Mouse (Mus musculus) lung, postnatal 25 days (tissue): ENCODE measurements around the gene Myh7b.
"Not testable (repeated sequence)": the region's sequence is repeated elsewhere in the genome, so short reads cannot be mapped to it uniquely, and the experiment has no call there.

Experiments used
- DNase-seq: peaks from one replicate; pipeline ENCODE4 v3.0.0; 2022; ENCODE audit warnings: low spot score

The Myh7b gene

DNA sequence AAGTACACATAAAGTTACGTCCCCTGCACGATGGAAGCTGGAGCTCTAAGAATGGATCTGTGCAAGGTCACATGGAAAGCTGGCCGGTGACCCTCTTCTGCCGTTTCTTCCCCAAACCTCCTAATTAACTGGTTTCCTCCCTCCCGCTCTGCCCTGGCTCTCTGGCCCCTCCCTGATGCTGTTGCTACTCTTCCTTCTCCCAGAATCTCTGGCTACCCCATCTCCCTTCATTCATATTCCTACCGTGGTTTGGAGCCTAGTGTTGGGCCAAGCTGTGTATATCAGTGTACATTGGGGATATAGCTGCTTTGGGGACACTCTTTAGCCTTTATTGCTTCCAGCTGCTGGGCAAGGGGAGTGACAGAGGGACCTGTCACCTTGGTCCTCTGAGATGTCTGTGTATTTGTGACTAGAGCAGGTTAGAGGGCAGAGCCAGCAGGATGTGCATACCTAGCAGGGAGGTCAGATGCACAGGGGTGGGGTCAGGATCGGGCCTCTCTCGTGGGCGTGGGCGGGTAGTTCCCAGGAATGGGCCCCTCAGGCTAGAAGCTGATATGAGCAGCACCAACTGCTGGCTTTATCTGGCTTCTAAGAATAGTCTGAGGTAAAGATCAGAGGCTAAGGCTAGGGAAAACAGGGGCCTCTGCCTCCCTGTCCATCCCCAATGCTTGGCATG, 6.3 kb upstream of the Myh7b start:
- DNase-seq, result no peak

DNA sequence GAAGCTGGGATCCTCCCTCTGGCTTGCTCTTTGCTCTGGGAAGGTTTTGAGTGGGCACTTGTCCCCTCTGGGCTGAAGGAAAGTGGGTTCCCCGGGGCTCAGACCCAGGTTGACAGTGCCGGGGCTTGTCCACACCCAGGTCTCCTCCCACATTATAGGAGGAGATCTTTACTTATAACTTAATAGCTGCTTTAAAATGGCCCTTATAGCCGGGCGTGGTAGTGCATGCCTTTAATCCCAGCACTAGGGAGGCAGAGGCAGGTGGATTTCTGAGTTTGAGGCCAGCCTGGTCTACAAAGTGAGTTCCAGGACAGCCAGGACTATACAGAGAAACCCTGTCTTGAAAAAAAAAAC, 5.8 kb upstream of the Myh7b start:
- DNase-seq, result not testable (repeated sequence)

DNA sequence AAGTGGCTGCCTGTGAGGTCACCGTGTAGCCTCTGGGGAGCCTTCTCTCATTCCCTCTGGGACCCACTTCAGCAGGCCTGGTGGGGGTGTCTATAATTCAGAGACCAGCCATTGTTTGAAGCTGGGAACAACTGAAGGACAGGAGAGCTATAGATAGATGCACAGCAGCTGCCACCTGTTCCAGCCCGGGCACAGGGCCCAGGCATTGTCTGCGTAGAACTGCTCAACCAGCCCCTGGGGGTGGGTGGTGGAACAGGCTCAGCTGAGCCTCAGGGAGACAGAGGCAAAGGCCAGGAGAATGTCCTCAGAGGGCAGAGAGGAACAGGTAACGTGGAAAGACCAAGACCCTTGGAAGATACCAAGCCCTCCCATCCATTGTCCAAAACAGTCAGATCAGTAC, 4.7 kb upstream of the Myh7b start:
- DNase-seq, result no peak

DNA sequence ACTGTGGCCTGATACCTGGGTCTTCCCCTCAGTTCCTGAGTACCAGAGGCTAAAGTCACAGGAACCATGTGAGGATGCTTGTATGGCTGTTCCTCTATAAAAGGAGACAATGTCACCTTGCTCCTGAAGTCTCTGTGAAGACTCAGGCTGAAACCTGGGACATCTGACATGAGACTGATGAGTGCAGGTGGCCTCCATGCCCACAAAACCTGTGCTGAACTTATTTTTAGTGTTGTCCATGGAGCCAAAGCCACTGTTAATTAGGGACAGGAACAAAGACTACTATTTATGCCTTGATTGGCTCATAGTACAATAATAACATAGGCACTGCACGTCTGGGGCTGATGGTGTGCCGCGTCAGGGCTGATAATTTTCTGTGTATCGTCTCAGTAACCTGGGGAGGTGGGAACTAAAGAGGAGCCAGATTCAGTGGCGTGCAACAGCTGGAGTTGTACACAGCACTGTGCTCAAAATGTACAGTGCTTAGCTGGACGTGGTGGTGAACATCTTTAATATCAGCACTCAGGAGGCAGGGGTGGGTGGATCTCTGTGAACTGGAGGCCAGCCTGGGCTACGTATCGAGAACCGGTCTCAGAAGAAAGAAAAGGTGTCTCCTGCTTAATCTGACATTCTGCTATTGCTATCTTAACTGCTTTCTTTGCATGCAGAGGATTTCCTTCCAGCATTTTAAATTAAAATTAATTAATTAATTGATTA, 980 bp downstream of the Myh7b start:
- no peak for DNase-seq

DNA sequence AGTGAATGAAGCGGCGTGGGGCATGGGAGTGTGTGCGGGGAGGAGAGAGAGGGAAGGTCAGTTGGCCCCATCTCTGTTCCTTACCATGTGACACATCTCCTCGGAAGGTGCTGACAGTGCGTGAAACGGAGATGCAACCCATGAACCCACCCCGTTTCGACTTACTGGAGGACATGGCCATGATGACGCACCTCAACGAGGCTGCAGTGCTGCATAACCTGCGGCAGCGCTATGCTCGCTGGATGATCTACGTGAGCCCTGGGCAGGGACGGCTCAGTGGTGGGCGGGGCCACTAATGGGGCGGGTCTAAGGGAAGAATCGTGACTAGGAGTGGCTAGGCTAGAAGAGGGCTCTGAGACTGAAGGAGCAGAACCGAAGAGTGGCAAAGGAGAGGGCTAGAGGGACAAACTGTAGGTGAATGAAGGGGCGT, 2.3 kb downstream of the Myh7b start:
- peak; percentile 76 for DNase-seq

DNA sequence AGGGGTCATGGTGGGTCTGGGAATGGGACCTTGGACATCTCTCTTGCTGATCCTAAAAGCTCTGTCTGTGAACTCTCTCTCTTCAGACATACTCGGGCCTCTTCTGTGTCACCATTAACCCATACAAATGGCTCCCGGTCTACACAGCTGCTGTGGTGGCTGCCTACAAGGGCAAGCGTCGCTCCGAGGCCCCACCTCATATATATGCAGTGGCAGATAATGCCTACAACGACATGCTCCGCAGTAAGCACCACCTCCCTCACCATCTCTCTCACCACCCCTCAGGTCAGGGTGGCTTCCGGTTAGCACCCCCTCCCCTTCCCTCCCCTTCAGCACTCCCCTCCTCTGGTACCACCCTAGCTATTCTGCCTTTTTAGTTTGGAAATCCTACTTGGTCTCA, 2.9 kb downstream of the Myh7b start:
- DNase-seq, result no peak

DNA sequence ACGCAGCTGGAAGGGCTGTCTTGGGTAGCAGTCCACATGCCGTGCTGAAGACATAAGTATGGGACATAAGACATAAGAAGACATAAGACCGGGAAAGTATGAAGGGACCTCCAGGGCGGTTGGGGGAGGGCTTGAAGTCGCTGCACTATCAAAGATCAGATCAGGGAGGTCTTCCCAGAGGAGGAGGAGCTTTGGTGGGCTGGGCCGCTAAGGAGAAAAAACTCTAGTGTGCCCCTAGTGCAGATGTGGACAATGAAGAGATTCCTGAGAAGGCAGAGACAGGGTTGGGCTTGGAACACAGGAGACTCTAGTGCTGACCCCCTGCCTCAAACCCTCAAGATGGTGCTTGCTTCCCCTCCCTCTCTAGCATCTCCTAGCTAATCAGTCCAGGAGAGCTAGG, 6.0 kb downstream of the Myh7b start:
- DNase-seq, result no peak

DNA sequence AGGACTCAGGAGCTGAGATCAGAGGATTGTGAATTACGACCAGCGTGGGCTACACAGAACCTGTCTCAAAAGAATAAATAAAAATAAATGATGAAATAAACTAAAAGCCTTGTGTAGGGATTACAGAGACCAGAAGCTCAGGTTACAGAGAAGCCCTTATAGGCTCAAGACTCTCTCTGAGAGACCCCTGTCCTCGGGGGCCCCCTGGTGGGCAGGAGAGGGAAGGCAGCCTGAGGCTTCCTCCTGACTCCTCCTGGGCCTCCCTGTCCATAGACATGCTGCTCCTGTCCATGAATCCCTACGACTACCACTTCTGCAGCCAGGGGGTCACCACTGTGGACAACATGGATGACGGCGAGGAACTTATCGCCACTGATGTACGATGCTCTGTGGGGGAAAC, 8.8 kb downstream of the Myh7b start:
- peak; percentile 87 for DNase-seq

DNA sequence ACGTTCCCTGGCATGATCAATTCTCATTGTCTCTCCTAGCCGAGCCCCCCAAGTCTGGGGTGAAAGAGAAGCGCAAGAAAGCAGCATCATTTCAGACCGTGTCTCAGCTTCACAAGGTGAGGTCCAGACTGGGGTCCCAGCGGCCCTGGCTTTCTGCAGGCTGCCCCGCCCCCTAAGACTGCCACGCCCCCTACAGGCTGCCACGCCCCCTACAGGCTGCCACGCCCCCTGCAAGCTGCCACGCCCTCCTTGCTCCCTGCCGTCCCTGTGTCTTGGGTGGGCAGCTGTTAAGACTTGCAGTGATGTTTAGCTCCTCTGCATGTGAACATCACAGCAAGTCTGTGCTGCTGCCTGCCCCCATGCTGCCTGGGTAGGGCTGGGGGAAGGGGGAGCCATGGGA, 11.6 kb downstream of the Myh7b start:
- DNase-seq, result no peak

DNA sequence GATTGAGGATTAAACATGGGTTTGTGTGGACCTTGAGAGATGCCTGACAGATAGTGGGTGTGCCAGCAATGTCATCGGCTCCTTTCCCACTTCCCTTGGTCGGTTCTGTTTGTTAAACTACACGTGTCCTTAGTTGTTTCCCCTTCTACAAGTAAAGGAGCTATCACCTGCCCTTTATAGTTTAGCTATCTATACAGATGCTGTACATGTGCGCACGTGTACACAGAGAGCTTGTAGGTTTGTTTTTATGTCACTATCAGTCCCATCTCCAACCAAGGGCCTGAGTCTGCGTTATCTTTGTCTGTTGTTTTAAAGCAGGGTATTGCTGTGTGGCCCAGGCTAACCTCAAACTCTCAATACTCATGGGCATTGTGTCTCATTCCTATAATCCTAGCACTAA, 13.0 kb downstream of the Myh7b start:
- no peak for DNase-seq

DNA sequence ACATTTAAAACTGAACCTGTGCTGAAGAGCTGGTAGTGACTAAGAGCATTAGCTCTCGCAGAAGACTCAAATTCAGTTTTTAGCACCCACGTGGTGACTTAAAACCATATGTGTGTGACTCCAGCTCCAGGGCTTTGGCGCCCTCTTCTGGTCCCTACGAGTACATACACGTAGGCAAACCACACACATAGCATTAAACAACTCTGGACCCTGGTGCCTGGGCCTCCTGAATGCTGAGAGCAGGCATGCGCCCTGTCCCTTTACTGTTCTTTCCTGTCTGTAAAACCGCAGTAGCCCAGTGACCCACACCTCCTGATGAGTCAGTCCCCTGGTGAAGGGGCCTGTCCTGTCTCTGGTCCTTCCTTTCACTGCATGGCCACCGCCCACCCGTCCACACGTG, 13.7 kb downstream of the Myh7b start:
- no peak for DNase-seq

DNA sequence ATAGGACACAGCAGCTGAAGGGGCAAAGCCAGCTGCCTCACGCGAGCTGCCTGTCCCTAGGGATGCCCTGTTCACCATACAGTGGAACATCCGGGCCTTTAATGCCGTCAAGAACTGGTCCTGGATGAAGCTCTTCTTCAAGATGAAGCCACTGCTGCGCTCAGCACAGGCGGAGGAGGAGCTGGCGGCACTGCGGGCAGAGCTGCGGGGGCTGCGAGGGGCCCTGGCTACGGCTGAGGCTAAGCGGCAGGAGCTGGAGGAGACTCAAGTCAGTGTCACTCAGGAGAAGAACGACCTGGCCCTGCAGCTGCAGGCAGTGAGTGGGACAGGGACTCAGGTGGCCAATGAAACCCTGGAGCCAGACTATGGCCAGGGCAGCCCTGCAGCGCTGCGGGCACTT, 15.3 kb downstream of the Myh7b start:
- DNase-seq, result no peak

DNA sequence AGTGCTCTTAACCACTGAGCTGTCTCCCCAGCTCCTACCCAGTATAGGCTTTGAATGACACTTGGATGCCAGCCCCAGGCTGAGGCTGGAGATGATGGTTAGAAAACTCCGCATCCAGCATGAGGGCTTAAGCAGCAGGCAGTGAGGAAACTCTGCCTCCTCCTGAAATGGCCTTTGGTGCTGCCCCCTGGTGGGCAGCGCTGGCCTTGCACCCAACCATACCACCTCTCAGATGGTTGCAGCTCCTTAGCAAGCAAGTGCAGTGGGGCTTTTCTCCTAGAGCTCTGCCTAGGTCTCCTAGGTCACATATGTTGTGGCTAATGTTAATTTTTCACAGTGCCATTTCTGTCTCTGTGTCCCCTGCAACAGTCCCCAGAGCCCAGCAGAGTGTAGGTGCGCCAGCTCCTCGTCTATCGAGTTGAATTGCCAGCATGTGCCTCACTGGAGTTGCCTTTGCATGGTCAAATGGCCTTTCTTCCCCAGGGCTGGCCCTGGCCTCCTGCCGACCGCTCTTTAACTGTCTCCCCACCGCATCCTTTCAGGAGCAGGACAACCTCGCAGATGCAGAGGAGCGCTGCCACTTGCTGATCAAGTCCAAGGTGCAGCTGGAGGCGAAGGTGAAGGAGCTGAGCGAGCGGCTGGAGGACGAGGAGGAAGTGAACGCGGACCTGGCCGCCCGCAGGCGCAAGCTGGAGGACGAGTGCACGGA, 16.2 kb downstream of the Myh7b start:
- peak; percentile 63 for DNase-seq

DNA sequence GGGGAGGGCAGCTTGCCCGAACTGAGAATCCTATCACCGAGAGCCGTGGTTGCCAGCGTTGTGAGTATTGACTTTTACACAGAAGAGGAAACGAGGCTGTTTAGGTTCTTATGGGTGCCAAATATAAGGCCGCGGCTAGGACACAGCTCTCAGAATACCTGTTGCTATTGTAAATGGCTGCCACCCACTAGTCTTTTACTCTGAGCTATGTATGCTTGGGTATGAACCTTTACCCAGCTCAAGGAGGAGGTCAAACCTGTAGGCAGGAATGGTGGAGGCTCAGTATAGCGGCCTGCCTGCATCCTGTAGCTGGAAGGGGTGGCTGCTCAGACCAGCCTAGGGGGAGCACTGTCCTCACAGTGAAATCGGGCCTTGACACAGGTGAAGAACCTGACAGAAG, 17.1 kb downstream of the Myh7b start:
- DNase-seq, result no peak

DNA sequence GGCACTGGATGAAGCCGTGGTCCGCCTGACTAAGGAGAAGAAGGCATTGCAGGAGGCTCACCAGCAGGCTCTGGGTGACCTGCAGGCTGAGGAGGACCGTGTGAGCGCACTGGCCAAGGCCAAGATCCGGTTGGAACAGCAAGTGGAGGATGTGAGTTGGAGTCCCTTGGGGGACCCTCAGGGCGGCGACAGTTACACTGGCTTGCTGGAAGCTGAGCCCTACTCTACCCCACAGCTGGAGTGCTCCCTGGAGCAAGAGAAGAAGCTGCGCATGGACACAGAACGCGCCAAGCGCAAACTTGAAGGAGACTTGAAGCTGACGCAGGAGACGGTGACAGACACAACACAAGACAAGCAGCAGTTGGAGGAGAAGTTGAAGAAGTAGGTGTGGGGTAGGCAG, 17.5 kb downstream of the Myh7b start:
- no peak for DNase-seq

DNA sequence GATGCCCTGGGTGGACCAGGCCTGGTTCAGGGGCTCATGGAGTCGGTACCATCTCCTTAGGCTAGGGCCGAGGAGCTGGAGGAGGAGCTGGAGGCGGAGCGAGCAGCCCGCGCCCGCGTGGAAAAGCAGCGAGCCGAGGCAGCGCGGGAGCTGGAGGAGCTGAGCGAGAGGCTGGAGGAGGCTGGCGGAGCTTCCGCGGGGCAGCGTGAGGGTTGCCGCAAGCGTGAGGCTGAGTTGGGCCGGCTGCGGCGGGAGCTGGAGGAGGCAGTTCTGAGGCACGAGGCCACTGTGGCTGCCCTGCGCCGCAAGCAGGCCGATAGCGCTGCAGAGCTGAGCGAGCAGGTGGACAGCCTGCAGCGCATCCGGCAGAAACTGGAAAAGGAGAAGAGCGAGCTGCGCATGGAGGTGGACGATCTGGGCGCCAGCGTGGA, 18.2 kb downstream of the Myh7b start:
- DNase-seq, result peak; percentile 14

DNA sequence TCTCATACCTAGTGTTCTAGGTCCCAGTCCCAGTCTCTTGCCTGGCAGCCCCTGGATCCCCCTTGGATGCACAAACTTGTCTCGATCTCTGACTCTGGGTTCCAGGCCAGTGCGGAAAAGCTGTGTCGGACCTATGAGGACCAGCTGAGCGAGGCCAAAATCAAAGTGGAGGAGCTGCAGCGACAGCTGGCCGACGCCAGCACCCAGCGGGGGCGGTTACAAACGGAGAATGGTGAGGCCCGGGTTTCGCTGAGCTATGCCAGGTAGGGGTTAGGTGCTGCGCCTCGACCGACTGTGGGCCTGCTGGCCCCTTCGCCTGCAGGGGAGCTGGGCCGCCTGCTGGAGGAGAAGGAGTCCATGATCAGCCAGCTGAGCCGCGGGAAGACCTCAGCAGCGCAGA, 19.1 kb downstream of the Myh7b start:
- no peak for DNase-seq

DNA sequence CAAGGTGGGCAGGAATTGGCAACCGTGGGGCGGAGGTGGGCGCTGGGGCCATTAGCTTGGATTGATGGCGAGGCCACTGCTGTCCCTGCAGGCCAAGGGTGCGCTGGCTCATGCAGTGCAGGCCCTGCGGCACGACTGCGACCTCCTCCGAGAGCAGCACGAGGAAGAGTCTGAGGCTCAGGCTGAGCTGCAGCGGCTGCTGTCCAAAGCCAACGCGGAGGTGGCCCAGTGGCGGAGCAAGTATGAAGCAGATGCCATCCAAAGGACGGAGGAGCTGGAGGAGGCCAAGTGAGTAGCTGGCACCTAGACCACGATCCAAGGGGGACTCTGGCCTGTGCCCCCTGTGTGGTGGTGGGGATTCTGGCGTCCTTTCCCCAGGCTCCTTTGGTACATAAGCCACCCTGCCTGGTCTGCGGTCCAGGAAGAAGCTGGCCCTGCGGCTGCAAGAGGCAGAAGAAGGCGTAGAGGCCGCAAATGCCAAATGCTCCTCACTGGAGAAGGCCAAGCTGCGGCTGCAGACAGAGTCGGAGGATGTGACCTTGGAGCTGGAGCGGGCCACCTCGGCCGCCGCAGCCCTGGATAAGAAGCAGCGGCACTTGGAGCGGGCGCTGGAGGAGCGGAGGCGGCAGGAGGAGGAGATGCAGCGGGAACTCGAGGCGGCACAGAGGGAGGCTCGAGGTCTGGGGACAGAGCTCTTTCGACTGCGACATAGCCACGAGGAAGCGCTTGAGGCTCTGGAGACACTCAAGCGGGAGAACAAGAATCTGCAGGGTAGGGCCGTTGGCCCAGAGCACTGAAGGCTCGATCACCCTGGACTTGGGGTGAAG, 19.8 kb downstream of the Myh7b start:
- no peak for DNase-seq

DNA sequence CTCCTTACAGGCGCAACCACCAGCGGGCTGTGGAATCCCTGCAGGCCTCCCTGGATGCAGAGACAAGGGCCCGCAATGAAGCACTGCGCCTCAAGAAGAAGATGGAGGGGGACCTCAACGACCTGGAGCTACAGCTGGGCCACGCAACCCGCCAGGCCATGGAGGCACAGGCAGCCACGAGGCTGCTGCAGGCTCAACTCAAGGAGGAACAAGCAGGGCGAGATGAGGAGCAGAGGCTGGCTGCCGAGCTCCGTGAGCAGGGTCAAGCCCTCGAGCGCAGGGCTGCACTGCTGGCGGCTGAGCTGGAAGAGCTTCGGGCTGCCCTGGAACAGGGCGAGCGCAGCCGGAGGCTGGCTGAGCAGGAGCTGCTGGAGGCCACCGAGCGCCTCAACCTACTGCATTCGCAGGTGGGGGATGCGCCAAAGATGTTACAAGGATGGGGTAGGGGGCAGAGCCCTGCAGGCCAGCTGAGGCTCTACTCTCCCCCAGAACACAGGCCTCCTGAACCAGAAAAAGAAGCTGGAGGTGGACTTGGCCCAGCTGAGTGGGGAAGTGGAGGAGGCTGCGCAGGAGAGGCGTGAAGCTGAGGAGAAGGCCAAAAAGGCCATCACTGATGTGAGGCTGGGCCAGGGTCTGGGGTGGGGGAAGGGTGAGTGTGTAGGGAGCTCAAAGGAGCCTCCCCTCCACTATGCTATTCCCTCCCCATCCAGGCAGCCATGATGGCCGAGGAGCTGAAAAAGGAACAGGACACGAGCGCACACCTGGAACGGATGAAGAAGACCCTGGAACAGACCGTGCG, 21.3 kb downstream of the Myh7b start:
- DNase-seq, result no peak

DNA sequence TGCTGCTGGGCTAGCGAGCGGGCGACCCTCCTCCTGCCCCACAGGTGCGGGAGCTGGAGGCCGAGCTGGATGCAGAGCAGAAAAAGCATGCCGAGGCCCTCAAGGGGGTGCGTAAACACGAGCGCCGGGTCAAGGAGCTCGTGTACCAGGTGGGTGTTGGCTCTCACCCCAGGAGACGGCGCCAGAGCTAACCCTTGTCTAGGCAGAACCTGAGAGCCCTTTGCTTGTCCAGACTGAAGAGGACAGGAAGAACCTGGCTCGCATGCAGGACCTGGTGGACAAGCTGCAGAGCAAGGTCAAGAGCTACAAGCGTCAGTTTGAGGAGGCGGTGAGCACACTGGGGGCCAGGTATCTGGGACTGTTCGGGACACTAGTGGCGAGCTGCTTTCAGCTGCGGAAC, 22.1 kb downstream of the Myh7b start:
- DNase-seq, result peak; percentile 72

DNA sequence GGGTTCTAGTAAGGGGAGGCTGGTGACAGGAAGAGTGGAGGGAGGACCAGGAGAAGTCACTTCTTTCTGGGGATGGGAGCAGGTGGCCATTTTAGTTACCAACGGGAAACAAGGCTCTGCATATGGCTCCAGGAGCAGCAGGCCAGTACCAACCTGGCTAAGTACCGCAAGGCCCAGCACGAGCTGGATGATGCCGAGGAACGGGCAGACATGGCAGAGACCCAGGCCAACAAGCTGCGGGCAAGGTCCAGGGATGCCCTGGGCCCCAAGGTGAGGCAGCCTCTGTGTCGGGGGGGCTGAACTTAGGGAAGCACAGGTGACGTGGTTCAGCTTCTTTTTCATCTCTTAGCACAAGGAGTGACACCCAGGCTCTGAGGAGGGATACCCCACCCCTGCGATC, 22.7 kb downstream of the Myh7b start:
- DNase-seq, result no peak

DNA sequence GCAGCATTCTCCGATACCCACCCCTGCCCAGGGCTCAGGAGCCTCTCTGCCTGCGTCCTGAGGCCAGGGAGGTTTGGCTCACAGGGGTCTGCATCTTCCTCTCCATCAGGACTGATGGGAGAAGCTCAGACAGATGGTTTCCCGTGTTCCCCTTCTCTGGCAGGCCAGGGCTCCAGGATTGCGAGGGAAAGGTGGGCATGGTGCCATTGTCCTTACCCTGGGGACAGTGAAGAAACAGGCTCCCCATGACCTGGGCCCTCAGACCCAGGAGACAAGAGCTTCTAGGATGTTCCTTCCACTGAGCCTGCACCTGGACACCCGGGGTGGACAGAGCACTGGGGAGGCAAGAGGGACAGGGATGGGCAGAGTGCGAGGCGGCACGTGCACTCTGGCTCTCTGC, 23.6 kb downstream of the Myh7b start:
- no peak for DNase-seq
